Mouse (Mus musculus): Measurements from ENCODE around the gene Retnlg.
"Not testable (repeated sequence)": the region's sequence is repeated elsewhere in the genome, so short reads cannot be mapped to it uniquely, and the experiment has no call there.

The Retnlg gene

GRCm38 (mm10) chr16:48872321-48872720, at the start of gene Retnlg:
Gene Retnlg (plus strand): TSS chr16:48872621.
- DNase-seq (ENCODE audit: low spot score), result no peak

- no peak for DNase-seq (ENCODE audit: low spot score)
Observed at GRCm38 (mm10) chr16:48826474-48826873, 45.9 kb upstream of the Retnlg start.

GRCm38 (mm10) chr16:48827625-48828024, 44.8 kb upstream of the Retnlg start:
- DNase-seq (ENCODE audit: low spot score), result no peak

GRCm38 (mm10) chr16:48829060-48829459, 43.4 kb upstream of the Retnlg start:
- DNase-seq (ENCODE audit: low spot score), result no peak

- no peak for DNase-seq (ENCODE audit: low spot score)
Observed at GRCm38 (mm10) chr16:48832055-48832454, 40.4 kb upstream of the Retnlg start.

- DNase-seq (ENCODE audit: low spot score), result not testable (repeated sequence)
Observed at GRCm38 (mm10) chr16:48833626-48834025, 38.8 kb upstream of the Retnlg start.

GRCm38 (mm10) chr16:48842266-48842665, 30.2 kb upstream of the Retnlg start, which contains the start of gene Retnla:
Gene Retnla (plus strand): TSS chr16:48842551.
- DNase-seq (ENCODE audit: low spot score), result no peak

- no peak for DNase-seq (ENCODE audit: low spot score)
Observed at GRCm38 (mm10) chr16:48843671-48844386, 28.6 kb upstream of the Retnlg start.

GRCm38 (mm10) chr16:48865004-48865403, 7.4 kb upstream of the Retnlg start:
- DNase-seq (ENCODE audit: low spot score), result not testable (repeated sequence)

- DNase-seq (ENCODE audit: low spot score), result no peak
Observed at GRCm38 (mm10) chr16:48867690-48868089, 4.7 kb upstream of the Retnlg start.

- DNase-seq (ENCODE audit: low spot score), result no peak
Observed at GRCm38 (mm10) chr16:48868663-48869062, 3.8 kb upstream of the Retnlg start.

- no peak for DNase-seq (ENCODE audit: low spot score)
Observed at GRCm38 (mm10) chr16:48869671-48870070, 2.8 kb upstream of the Retnlg start.

- no peak for DNase-seq (ENCODE audit: low spot score)
Observed at GRCm38 (mm10) chr16:48871754-48872153, 667 bp upstream of the Retnlg start.

GRCm38 (mm10) chr16:48890733-48891132, 18.3 kb downstream of the Retnlg start:
- peak; percentile 12 for DNase-seq (ENCODE audit: low spot score)

- DNase-seq (ENCODE audit: low spot score), result no peak
Observed at GRCm38 (mm10) chr16:48899868-48900267, 27.4 kb downstream of the Retnlg start.

GRCm38 (mm10) chr16:48911184-48911583, 38.8 kb downstream of the Retnlg start:
- DNase-seq (ENCODE audit: low spot score), result no peak

GRCm38 (mm10) chr16:48913206-48913605, 40.8 kb downstream of the Retnlg start:
- DNase-seq (ENCODE audit: low spot score), result no peak

GRCm38 (mm10) chr16:48923724-48924123, 51.3 kb downstream of the Retnlg start:
- no peak for DNase-seq (ENCODE audit: low spot score)
